Mouse (Mus musculus) skeletal muscle tissue, adult 2 months (tissue): ENCODE data around the gene Rdh19.
A peak's percentile ranks its signal among the peaks of the same experiment; 100 is the strongest.
"Not testable (repeated sequence)": the region's sequence is repeated elsewhere in the genome, so short reads cannot be mapped to it uniquely, and the experiment has no call there.

Experiments
- DNase-seq: peaks from one replicate; pipeline ENCODE4 v3.0.0-alpha.2; 2012; ENCODE audit warnings: low read depth, low spot score

Gene Rdh19

GRCm38 (mm10) chr10:127879155-127879688, 29.5 kb downstream of the Rdh19 start:
- no peak for DNase-seq

DNA sequence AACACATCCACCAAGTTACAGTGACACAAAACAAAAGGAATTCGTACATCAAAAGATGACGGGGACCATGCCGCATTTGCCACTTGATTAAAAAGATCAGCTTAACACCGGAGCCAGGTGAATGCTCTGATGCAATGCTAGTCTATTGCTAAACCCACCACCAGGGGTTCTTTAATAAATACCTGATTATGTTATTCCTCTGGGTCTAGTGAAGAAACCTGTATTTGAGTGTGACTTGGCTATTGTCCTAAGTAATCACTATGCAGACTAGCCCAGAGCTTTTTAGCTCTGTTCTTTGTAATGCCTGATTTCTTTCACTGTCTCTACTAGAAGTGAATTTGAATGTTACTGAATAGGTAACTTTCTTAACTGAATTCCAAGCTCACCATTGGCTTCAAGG, 31.3 kb downstream of the Rdh19 start:
- no peak for DNase-seq

DNA sequence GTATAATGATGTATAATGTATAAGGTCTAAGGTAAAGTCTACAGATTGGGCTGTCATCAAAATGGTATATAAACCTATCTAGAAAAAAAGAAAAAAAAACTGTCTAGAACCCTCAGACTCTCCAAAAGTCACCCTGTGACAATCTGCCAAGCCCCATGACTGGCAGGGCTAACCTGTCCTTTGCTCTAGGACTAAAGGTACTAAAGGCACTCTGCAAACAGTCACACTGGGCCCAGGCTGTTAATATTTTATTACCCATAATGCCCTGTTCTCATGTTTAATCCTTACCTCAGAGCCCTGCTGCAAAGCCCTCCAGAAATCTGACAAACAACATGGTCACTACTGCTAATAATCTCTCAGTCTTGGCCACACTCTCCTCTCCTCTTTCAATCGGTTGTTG, 36.8 kb downstream of the Rdh19 start:
- no peak for DNase-seq

- DNase-seq = no peak
Observed at GRCm38 (mm10) chr10:127886971-127887370, 37.2 kb downstream of the Rdh19 start.

GRCm38 (mm10) chr10:127888605-127889004, 38.9 kb downstream of the Rdh19 start, which contains the start of gene Rdh7:
Rdh7 (minus strand) TSS chr10:127888817.
- DNase-seq = no peak

- DNase-seq = no peak
Observed at GRCm38 (mm10) chr10:127891481-127891880, 41.8 kb downstream of the Rdh19 start.

GRCm38 (mm10) chr10:127893163-127894022, 43.7 kb downstream of the Rdh19 start:
- not testable (repeated sequence) for DNase-seq

GRCm38 (mm10) chr10:127896705-127897104, 47.0 kb downstream of the Rdh19 start:
- DNase-seq = no peak

DNA sequence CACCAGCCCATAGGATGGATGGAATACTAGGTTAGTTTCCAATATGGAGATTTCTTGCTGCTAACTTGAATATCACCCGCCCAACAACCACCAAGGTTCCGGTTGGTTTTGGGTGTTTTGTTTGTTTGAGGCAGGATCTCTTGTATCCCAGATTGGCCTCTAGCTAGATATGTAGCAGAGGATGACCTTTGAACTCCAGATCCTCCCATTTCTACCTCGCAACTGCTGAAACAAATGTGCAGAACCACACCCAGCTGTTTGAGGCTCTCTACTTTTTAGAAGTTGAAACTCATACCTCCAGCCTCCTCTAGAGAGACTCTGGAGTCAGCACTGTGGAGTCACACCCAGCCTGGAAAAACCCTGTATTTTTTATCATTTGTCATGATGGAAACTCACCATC, 47.8 kb downstream of the Rdh19 start:
- no peak for DNase-seq

- no peak for DNase-seq
Observed at GRCm38 (mm10) chr10:127898218-127898617, 48.5 kb downstream of the Rdh19 start, which contains the start of gene Sdr9c7. Sdr9c7 (plus strand) TSS chr10:127898518.

DNA sequence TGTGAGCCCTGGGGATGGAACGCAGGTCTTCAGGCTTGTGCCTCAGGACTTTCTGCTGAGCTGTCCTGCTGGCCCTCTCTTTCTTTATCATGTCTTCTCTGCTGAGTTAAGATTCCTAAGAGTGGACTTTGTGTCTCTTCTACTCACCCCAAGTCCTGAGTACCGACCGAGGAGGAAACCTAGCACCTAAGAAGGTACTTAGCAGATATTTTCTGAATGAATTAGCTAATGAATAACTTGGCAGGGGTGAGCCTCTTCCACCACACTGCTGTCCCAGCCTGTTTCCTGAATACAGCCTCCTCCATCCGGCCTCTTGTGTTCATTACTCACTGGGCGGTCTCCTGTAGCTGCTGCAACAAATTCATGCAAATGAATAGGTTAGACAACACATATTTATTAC, 50.1 kb downstream of the Rdh19 start:
- DNase-seq = no peak

- no peak for DNase-seq
Observed at GRCm38 (mm10) chr10:127901751-127902150, 52.0 kb downstream of the Rdh19 start.

- no peak for DNase-seq
Observed at GRCm38 (mm10) chr10:127903116-127903515, 53.4 kb downstream of the Rdh19 start.

- peak; percentile 7 for DNase-seq
Observed at GRCm38 (mm10) chr10:127904718-127905446, 55.2 kb downstream of the Rdh19 start.

- no peak for DNase-seq
Observed at GRCm38 (mm10) chr10:127906138-127906537, 56.4 kb downstream of the Rdh19 start.

DNA sequence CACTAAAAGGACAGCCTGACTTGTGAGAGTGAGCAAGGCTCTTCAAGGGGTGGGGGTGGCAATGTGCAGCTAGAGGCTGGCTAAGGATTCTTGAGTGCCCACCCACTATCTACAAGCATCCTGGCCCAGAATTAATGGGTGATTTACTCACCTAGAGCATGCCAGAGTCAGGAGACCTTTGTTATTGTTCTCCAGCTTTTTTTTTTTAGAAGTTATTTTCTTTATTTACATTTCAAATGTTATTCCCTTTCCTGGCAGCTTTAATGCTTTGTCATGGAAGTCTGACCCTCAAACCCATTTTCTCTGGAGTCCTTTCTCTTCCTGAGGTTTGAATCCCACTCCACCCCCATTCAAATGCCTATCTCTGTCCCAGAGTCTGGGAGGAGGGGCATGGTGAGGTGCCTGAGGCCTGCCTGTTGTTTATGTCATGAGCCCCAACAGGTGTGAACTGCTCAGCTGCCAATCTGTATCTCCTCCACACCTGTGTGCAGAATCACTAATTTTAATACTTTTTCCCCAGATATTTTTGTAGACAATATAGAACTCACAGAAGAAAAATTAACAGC, 57.7 kb downstream of the Rdh19 start:
- no peak for DNase-seq
